Mouse (Mus musculus) limb, embryonic 10.5 days (tissue): ENCODE results near the gene Samd7. TPM values are rescaled to one million over a fixed set of nuclear protein-coding genes. Genes with fewer than 3 reads are reported as not detected.
"Not testable (repeated sequence)": the region's sequence is repeated elsewhere in the genome, so short reads cannot be mapped to it uniquely, and the experiment has no call there.

Experiments
- DNase-seq: peaks from one replicate; pipeline ENCODE4 v3.0.0-alpha.2; 2017; ENCODE audit warnings: low spot score
- H3K27ac ChIP-seq: fragments of 300-500 bp; sonication (generic); 2 replicates; pipeline ENCODE4 v1.5.1; 2016; ENCODE audit warnings: mild to moderate bottlenecking
- H3K27me3 ChIP-seq: fragments of 300-500 bp; sonication (generic); 2 replicates; pipeline ENCODE4 v1.6.1; 2016; ENCODE audit warnings: low read depth, mild to moderate bottlenecking; ENCODE audit not compliant: poor library complexity, severe bottlenecking
- H3K36me3 ChIP-seq: fragments of 300-500 bp; sonication (generic); 2 replicates; pipeline ENCODE4 v1.6.1; 2016; ENCODE audit warnings: mild to moderate bottlenecking, moderate library complexity
- H3K4me1 ChIP-seq: fragments of 300-500 bp; sonication (generic); 2 replicates; pipeline ENCODE4 v1.6.1; 2016
- H3K4me3 ChIP-seq: fragments of 300-500 bp; sonication (generic); 2 replicates; pipeline ENCODE4 v1.5.1; 2016; ENCODE audit warnings: mild to moderate bottlenecking, moderate library complexity
- H3K9me3 ChIP-seq: fragments of 300-500 bp; sonication (generic); replicated peaks from 2 replicates; pipeline ENCODE4 v1.6.1; 2016; ENCODE audit warnings: mild to moderate bottlenecking
- WGBS: fragments of 180-500 bp; shearing (Covaris S2); methylation state at CpG from one replicate; pipeline ENCODE4 v1.1.7; 2016; 5-methylcytosine and 5-hydroxymethylcytosine counted together
- polyA plus RNA-seq: library from polyadenylated mRNA; unstranded; fragments of >200 nt; fragmentation: Nextera tagmentation; extraction: Ambion mirVana; gene quantifications from 2 replicates; pipeline ENCODE4 v1.2.1, GENCODE M21; 2016

The Samd7 gene
- not detected in 2 replicates for polyA plus RNA-seq

DNA sequence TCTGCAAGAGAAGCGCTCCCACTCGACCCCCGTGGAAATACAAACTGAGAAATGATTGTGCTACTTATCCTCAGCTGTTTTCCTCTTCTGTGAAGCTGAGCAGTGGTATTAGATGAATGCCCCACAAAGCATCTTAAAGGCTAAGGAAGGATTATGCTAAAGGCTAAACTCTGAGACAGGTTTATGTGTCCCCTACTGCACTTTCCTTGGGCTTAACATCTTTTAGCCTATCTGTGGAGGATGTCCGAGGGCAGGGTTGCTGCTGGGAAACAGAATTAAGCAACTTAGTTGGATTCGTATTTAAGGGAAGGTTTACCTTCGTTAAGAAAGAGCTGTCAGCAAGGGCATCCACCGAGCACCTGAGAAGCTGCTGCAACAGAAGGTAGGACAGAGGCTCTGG is at the start of gene Samd7:
TSS of gene Samd7 (plus strand) at position 288 of the 400 bp plus-strand sequence.
- DNase-seq: no peak
- WGBS: 87% methylated on average over 7 of the region's 7 CpGs
- Histone ChIP-seq H3K9me3 (no peaks in the 10 kb centered on the region), H3K27ac (no peak within 1 kb of the TSS), H3K4me1 (peaks cover 3% of the 10 kb centered on the region; the same call in 1 of the 2 replicates), H3K4me3 (no peak within 1 kb of the TSS), H3K36me3 (no peaks in the 10 kb centered on the region), H3K27me3 (no peaks in the 10 kb centered on the region)

- H3K4me1 ChIP-seq: no peaks in the 10 kb centered on the region
- H3K36me3 ChIP-seq: no peaks in the 10 kb centered on the region
- no peak overlapping the region for H3K27ac ChIP-seq
- 21% methylated on average over 2 of the region's 2 CpGs for WGBS
- no peaks in the 10 kb centered on the region for H3K9me3 ChIP-seq
- H3K27me3 ChIP-seq: no peaks in the 10 kb centered on the region
- no peak overlapping the region for H3K4me3 ChIP-seq
- peak; percentile 77 for DNase-seq
Measured at GRCm38 (mm10) chr3:30696346-30696745, 49.7 kb upstream of the Samd7 start.

GRCm38 (mm10) chr3:30697891-30698290 is 48.2 kb upstream of the Samd7 start:
- Histone ChIP-seq H3K9me3 (no peaks in the 10 kb centered on the region), H3K4me1 (no peaks in the 10 kb centered on the region), H3K27ac (no peak overlapping the region), H3K36me3 (no peaks in the 10 kb centered on the region), H3K27me3 (no peaks in the 10 kb centered on the region), H3K4me3 (no peak overlapping the region)
- 79% methylated on average over 4 of the region's 4 CpGs for WGBS
- no peak for DNase-seq

DNA sequence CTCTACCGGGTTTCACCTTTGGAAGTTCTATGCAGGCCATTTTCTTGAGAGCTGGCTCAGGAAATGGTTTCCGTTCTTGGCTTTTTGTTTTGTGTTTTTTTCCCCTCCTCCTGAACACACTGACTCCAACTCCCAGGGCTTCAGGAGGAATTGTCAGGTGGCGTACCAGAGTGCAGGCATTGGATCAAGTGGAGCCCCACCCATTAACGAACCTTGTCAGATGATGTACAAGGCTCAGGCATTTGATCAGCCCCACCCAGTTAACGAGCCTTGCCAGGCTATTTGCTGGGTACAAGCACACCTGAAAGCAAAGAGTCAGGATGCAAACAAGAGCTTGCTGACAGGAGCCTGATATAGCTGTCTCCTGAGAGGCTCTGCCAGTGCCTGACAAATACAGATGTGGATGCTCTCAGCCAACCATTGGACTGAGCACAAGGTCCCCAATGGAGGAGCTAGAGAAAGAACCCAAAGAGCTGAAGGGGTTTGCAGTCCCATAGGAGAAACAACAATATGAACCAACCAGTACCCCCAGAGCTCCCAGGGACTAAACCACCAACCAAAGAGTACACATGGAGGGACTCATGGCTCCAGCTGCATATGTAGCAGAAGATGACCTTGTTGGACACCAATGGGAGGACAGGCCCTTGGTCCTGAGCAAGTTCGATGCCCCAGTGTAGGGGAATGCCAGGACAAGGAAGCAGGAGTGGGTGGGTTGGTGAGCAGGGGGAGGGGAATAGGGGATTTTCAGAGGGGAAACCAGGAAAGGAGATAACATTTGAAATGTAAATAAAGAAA is 46.2 kb upstream of the Samd7 start, which contains the start of gene Lrrc31:
TSS of gene Lrrc31 (minus strand) at position 133 of the 795 bp plus-strand sequence.
- not testable (repeated sequence) for H3K4me3 ChIP-seq, H3K27me3 ChIP-seq, H3K4me1 ChIP-seq, H3K9me3 ChIP-seq, H3K36me3 ChIP-seq, H3K27ac ChIP-seq, DNase-seq
- WGBS: 90% methylated on average over 6 of the region's 6 CpGs

DNA sequence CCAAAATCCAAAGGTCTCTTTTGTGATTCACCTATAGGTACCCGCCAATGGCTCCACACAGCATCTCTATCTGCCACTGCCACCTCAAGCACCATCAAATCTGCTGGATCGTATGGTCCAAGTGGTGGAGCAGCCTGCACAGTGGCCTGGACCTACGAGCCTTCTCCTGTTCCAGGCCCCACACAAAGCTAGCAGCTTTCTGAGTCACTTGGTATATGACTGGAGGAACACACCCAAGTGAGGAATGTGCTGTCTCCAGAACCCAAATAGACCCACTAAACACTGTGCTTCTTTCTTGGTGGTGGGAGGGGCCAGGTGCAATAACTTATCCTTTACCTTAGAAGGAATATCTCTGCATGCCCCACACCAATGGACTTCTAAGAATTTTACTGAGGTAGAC is 40.1 kb upstream of the Samd7 start:
- H3K4me3 ChIP-seq: no peak overlapping the region
- DNase-seq: no peak
- H3K27me3 ChIP-seq: no peaks in the 10 kb centered on the region
- H3K4me1 ChIP-seq: no peaks in the 10 kb centered on the region
- 90% methylated on average over 3 of the region's 3 CpGs for WGBS
- no peak overlapping the region for H3K27ac ChIP-seq
- H3K9me3 ChIP-seq: no peaks in the 10 kb centered on the region
- H3K36me3 ChIP-seq: no peaks in the 10 kb centered on the region

- Histone ChIP-seq H3K4me1 (no peaks in the 10 kb centered on the region), H3K9me3 (no peaks in the 10 kb centered on the region), H3K4me3 (no peak overlapping the region), H3K27me3 (no peaks in the 10 kb centered on the region), H3K27ac (no peak overlapping the region), H3K36me3 (no peaks in the 10 kb centered on the region)
- 83% methylated on average over 4 of the region's 4 CpGs for WGBS
- DNase-seq: no peak
Measured at GRCm38 (mm10) chr3:30706614-30707276, 39.3 kb upstream of the Samd7 start.

DNA sequence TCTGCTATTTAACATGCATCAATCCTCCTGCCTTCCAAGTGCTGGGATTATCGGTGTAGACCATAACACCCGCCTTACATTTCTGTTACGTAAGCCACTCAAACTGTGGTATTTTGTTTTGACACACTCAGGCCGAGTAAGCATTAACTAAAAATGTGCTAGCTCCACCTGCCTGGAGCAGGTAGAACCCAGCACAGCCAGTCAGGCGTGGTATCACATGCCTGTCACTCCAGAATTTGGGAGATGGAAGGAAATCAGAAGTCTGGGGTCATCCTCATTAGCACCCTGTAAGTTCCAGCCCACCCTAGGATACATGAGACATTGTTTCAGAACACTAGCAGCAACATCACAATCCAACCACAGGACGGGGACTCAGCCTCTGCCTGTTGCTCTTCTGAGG is 35.9 kb upstream of the Samd7 start:
- no peaks in the 10 kb centered on the region for H3K27me3 ChIP-seq
- 88% methylated on average over 6 of the region's 6 CpGs for WGBS
- H3K27ac ChIP-seq: no peak overlapping the region
- no peaks in the 10 kb centered on the region for H3K36me3 ChIP-seq
- no peaks in the 10 kb centered on the region for H3K9me3 ChIP-seq
- no peak overlapping the region for H3K4me3 ChIP-seq
- no peak for DNase-seq
- no peaks in the 10 kb centered on the region for H3K4me1 ChIP-seq

GRCm38 (mm10) chr3:30713334-30713733 is 32.8 kb upstream of the Samd7 start:
- no peaks in the 10 kb centered on the region for H3K36me3 ChIP-seq
- WGBS: 94% methylated on average over 1 of the region's 1 CpGs
- no peaks in the 10 kb centered on the region for H3K4me1 ChIP-seq
- DNase-seq: no peak
- no peak overlapping the region for H3K4me3 ChIP-seq
- H3K27me3 ChIP-seq: no peaks in the 10 kb centered on the region
- H3K9me3 ChIP-seq: no peaks in the 10 kb centered on the region
- H3K27ac ChIP-seq: no peak overlapping the region

DNA sequence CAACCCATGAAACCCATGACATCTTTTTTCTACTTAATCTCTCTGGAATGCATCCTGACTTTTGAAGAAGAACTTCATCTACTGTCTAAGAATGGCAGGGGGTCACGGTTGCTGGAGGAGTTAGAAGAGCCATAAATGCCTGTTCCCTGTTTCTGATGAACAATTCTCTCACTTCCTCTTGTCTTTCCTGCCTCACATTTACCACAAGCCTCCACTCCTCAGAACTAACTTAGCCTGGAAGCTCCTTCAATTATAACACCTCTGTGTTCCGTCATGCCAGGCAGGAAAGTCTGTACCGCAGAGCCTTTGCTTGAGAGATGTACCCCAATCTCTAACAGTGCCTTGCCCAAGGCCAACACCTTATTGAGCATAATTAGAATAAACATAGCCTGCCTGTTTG is 27.4 kb upstream of the Samd7 start:
- Histone ChIP-seq H3K9me3 (no peaks in the 10 kb centered on the region), H3K4me3 (no peak overlapping the region), H3K4me1 (no peaks in the 10 kb centered on the region), H3K36me3 (no peaks in the 10 kb centered on the region), H3K27me3 (no peaks in the 10 kb centered on the region), H3K27ac (no peak overlapping the region)
- no peak for DNase-seq
- 82% methylated on average over 3 of the region's 3 CpGs for WGBS

- H3K4me1 ChIP-seq: no peaks in the 10 kb centered on the region
- no peaks in the 10 kb centered on the region for H3K27me3 ChIP-seq
- no peak overlapping the region for H3K27ac ChIP-seq
- no peaks in the 10 kb centered on the region for H3K36me3 ChIP-seq
- no peak overlapping the region for H3K4me3 ChIP-seq
- H3K9me3 ChIP-seq: no peaks in the 10 kb centered on the region
- no peak for DNase-seq
- WGBS: 76% methylated on average over 4 of the region's 4 CpGs
Measured at GRCm38 (mm10) chr3:30722036-30722435, 24.1 kb upstream of the Samd7 start.

- H3K4me1 ChIP-seq: no peaks in the 10 kb centered on the region
- no peak overlapping the region for H3K4me3 ChIP-seq
- no peaks in the 10 kb centered on the region for H3K36me3 ChIP-seq
- H3K27ac ChIP-seq: no peak overlapping the region
- whole genome bisulfite sequencing: 91% methylated on average over 2 of the region's 2 CpGs
- DNase-seq: no peak
- no peaks in the 10 kb centered on the region for H3K27me3 ChIP-seq
- no peaks in the 10 kb centered on the region for H3K9me3 ChIP-seq
Measured at GRCm38 (mm10) chr3:30722461-30722860, 23.6 kb upstream of the Samd7 start.

DNA sequence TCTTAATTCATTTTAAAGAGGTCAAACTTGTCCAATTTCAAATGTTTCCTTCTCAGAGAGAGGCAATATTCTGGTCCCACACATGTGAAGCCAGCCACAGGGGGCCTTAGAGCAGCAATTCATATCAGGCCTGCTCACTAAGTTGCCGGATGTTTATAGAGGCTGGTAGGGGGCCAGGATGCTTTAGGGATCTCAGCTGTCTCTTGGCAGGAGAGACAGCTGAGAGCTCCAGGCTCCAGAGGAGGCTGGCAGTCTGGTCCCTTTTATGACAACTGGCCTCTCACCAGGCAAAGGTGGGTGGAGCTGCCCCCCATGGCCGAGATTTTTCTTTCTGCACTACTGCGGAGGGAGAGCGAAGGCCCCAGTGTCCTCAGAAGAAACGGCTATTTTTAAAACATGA is 22.9 kb upstream of the Samd7 start:
- no peaks in the 10 kb centered on the region for H3K4me1 ChIP-seq
- WGBS: 42% methylated on average over 5 of the region's 5 CpGs
- DNase-seq: no peak
- H3K9me3 ChIP-seq: no peaks in the 10 kb centered on the region
- H3K27me3 ChIP-seq: no peaks in the 10 kb centered on the region
- no peak overlapping the region for H3K27ac ChIP-seq
- no peaks in the 10 kb centered on the region for H3K36me3 ChIP-seq
- no peak overlapping the region for H3K4me3 ChIP-seq

DNA sequence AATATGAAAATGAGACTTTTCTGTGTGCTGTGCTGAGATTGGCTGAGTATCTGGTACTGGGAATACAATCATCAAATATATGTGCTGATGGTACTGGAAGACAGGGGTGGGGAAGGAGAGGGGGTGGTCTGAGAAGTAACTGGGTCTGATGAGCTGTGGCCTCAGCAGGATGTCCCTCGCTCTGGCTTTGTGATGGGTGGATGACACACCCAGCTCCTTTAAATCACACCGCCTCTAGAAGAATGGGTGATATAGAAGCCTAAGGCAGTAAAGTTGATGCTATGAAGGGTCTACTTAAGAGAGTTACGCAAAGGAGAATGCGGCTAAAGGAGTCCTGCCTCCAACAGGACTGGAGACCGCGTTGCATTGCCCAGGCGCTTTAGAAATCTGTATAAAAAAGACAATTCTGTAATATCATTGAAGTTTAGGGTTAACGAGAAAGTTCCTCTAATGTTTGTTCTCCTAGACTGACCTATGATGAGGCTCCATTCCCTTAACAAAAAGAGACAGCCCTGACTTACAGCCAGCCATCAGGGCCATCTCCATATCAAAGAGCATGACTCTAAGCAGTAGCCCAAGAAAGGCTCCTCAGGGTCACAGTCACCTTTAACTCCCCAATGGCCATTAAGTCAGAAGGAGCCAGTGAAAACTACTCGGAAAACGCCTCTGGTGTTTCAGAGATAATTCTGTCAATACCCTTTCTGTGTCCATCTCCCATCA is 21.8 kb upstream of the Samd7 start:
- Histone ChIP-seq H3K27me3 (no peaks in the 10 kb centered on the region), H3K4me1 (no peaks in the 10 kb centered on the region), H3K9me3 (no peaks in the 10 kb centered on the region), H3K27ac (no peak overlapping the region), H3K36me3 (no peaks in the 10 kb centered on the region), H3K4me3 (no peak overlapping the region)
- DNase-seq: no peak
- WGBS: 43% methylated on average over 10 of the region's 10 CpGs
